Mouse (Mus musculus): Measurements from ENCODE around the gene Ap1s3. TPM values are rescaled to one million over a fixed set of nuclear protein-coding genes. Genes with fewer than 3 reads are reported as not detected.
A peak's percentile ranks its signal among the peaks of the same experiment; 100 is the strongest.

Ap1s3 gene
- polyA plus RNA-seq, 1 experiment from 2014 or later = 0.91 TPM

GRCm38 (mm10) chr1:79675716-79676115, 3.9 kb upstream of the Ap1s3 start:
- H3K9ac ChIP-seq (replicated peaks; ENCODE audit: low read length) = no peak overlapping the region
- H3K27me3 ChIP-seq (ENCODE audit: insufficient read depth, low read length) = peaks cover 15% of the 10 kb centered on the region; the same call in 1 of the 2 replicates
- WGBS = 47% methylated on average over 4 of the region's 4 CpGs
- no peak overlapping the region for H3K4me3 ChIP-seq (ENCODE audit: low read length)
- 0 out of 2 replicates have a peak overlapping the region, but pooled peaks have one; percentile 5 for H3K27ac ChIP-seq (ENCODE audit: low read length)
- H3K9me3 ChIP-seq (ENCODE audit: low read length) = no peaks in the 10 kb centered on the region
- no peak overlapping the region for H3K4me2 ChIP-seq (replicated peaks; ENCODE audit: low read depth, low read length)
- H3K36me3 ChIP-seq (ENCODE audit: insufficient read depth, low read length) = no peaks in the 10 kb centered on the region
- no peak for ATAC-seq (ENCODE audit: low FRiP score, low TSS enrichment)
- no peaks in the 10 kb centered on the region for H3K4me1 ChIP-seq (ENCODE audit: insufficient read depth, low read length)

GRCm38 (mm10) chr1:79671196-79671542, 603 bp downstream of the Ap1s3 start:
- H3K27me3 ChIP-seq (ENCODE audit: insufficient read depth, low read length) = peaks cover 17% of the 10 kb centered on the region; the same call in 1 of the 2 replicates
- H3K9ac ChIP-seq (replicated peaks; ENCODE audit: low read length) = peak overlapping the region; percentile 78
- H3K27ac ChIP-seq (ENCODE audit: low read length) = no peak overlapping the region; the same call in 1 of the 2 replicates
- peaks cover 4% of the 10 kb centered on the region; the same call in 1 of the 2 replicates for H3K4me1 ChIP-seq (ENCODE audit: insufficient read depth, low read length)
- ATAC-seq (ENCODE audit: low FRiP score, low TSS enrichment) = no peak
- peak overlapping the region; percentile 75 for H3K4me3 ChIP-seq (ENCODE audit: low read length)
- 1% methylated on average over 11 of the region's 11 CpGs for WGBS
- H3K36me3 ChIP-seq (ENCODE audit: insufficient read depth, low read length) = no peaks in the 10 kb centered on the region
- peak overlapping the region; percentile 84 for H3K4me2 ChIP-seq (replicated peaks; ENCODE audit: low read depth, low read length)
- H3K9me3 ChIP-seq (ENCODE audit: low read length) = no peaks in the 10 kb centered on the region

GRCm38 (mm10) chr1:79669419-79669974, 2.3 kb downstream of the Ap1s3 start:
- ATAC-seq (ENCODE audit: low FRiP score, low TSS enrichment) = no peak

GRCm38 (mm10) chr1:79664911-79665310, 6.9 kb downstream of the Ap1s3 start:
- Histone ChIP-seq H3K9me3 (ENCODE audit: low read length) (no peaks in the 10 kb centered on the region), H3K36me3 (ENCODE audit: insufficient read depth, low read length) (no peaks in the 10 kb centered on the region), H3K4me3 (ENCODE audit: low read length) (no peak overlapping the region), H3K4me2 (replicated peaks; ENCODE audit: low read depth, low read length) (no peak overlapping the region), H3K27ac (ENCODE audit: low read length) (no peak overlapping the region), H3K27me3 (ENCODE audit: insufficient read depth, low read length) (no peaks in the 10 kb centered on the region), H3K4me1 (ENCODE audit: insufficient read depth, low read length) (peaks cover 4% of the 10 kb centered on the region; the same call in 1 of the 2 replicates), H3K9ac (replicated peaks; ENCODE audit: low read length) (no peak overlapping the region)
- no peak for ATAC-seq (ENCODE audit: low FRiP score, low TSS enrichment)
- 82% methylated on average over 4 of the region's 4 CpGs for WGBS

More at GRCm38 (mm10) chr1:79669419-79669974, 2.3 kb downstream of the Ap1s3 start:
- Histone ChIP-seq H3K36me3 (ENCODE audit: insufficient read depth, low read length) (no peaks in the 10 kb centered on the region), H3K4me2 (replicated peaks; ENCODE audit: low read depth, low read length) (no peak overlapping the region), H3K4me1 (ENCODE audit: insufficient read depth, low read length) (peaks cover 4% of the 10 kb centered on the region; the same call in 1 of the 2 replicates), H3K9me3 (ENCODE audit: low read length) (no peaks in the 10 kb centered on the region), H3K27me3 (ENCODE audit: insufficient read depth, low read length) (peaks cover 17% of the 10 kb centered on the region; the same call in 1 of the 2 replicates), H3K9ac (replicated peaks; ENCODE audit: low read length) (no peak overlapping the region), H3K4me3 (ENCODE audit: low read length) (no peak overlapping the region), H3K27ac (ENCODE audit: low read length) (no peak overlapping the region)
- WGBS = 76% methylated on average over 9 of the region's 9 CpGs

- H3K36me3 ChIP-seq (ENCODE audit: insufficient read depth, low read length) = no peaks in the 10 kb centered on the region
- H3K9me3 ChIP-seq (ENCODE audit: low read length) = no peaks in the 10 kb centered on the region
- no peaks in the 10 kb centered on the region for H3K27me3 ChIP-seq (ENCODE audit: insufficient read depth, low read length)
- no peak overlapping the region for H3K9ac ChIP-seq (replicated peaks; ENCODE audit: low read length)
- no peak overlapping the region for H3K27ac ChIP-seq (ENCODE audit: low read length)
- H3K4me3 ChIP-seq (ENCODE audit: low read length) = no peak overlapping the region
- 75% methylated on average over 7 of the region's 7 CpGs for WGBS
- ATAC-seq (ENCODE audit: low FRiP score, low TSS enrichment) = peak; percentile 82
- H3K4me2 ChIP-seq (replicated peaks; ENCODE audit: low read depth, low read length) = no peak overlapping the region
- no peaks in the 10 kb centered on the region for H3K4me1 ChIP-seq (ENCODE audit: insufficient read depth, low read length)
Measured at GRCm38 (mm10) chr1:79659598-79659997, 12.2 kb downstream of the Ap1s3 start.

- no peak overlapping the region for H3K4me3 ChIP-seq (ENCODE audit: low read length)
- no peaks in the 10 kb centered on the region for H3K4me1 ChIP-seq (ENCODE audit: insufficient read depth, low read length)
- no peak overlapping the region for H3K27ac ChIP-seq (ENCODE audit: low read length)
- no peak overlapping the region for H3K9ac ChIP-seq (replicated peaks; ENCODE audit: low read length)
- no peaks in the 10 kb centered on the region for H3K27me3 ChIP-seq (ENCODE audit: insufficient read depth, low read length)
- H3K36me3 ChIP-seq (ENCODE audit: insufficient read depth, low read length) = no peaks in the 10 kb centered on the region
- ATAC-seq (ENCODE audit: low FRiP score, low TSS enrichment) = no peak
- H3K9me3 ChIP-seq (ENCODE audit: low read length) = no peaks in the 10 kb centered on the region
- no peak overlapping the region for H3K4me2 ChIP-seq (replicated peaks; ENCODE audit: low read depth, low read length)
- WGBS = 28% methylated on average over 1 of the region's 1 CpGs
Measured at GRCm38 (mm10) chr1:79657411-79657810, 14.4 kb downstream of the Ap1s3 start.

GRCm38 (mm10) chr1:79655819-79656555, 15.8 kb downstream of the Ap1s3 start:
- 59% methylated on average over 4 of the region's 4 CpGs for WGBS
- 0 out of 2 replicates have a peak, but pooled peaks have one; percentile 27 for ATAC-seq (ENCODE audit: low FRiP score, low TSS enrichment)
- Histone ChIP-seq H3K4me1 (ENCODE audit: insufficient read depth, low read length) (no peaks in the 10 kb centered on the region), H3K4me3 (ENCODE audit: low read length) (no peak overlapping the region), H3K36me3 (ENCODE audit: insufficient read depth, low read length) (no peaks in the 10 kb centered on the region), H3K27ac (ENCODE audit: low read length) (no peak overlapping the region), H3K9ac (replicated peaks; ENCODE audit: low read length) (no peak overlapping the region), H3K27me3 (ENCODE audit: insufficient read depth, low read length) (no peaks in the 10 kb centered on the region), H3K9me3 (ENCODE audit: low read length) (no peaks in the 10 kb centered on the region), H3K4me2 (replicated peaks; ENCODE audit: low read depth, low read length) (no peak overlapping the region)

GRCm38 (mm10) chr1:79654948-79655347, 16.8 kb downstream of the Ap1s3 start:
- Histone ChIP-seq H3K27ac (ENCODE audit: low read length) (no peak overlapping the region), H3K4me2 (replicated peaks; ENCODE audit: low read depth, low read length) (no peak overlapping the region), H3K36me3 (ENCODE audit: insufficient read depth, low read length) (no peaks in the 10 kb centered on the region), H3K9me3 (ENCODE audit: low read length) (no peaks in the 10 kb centered on the region), H3K4me3 (ENCODE audit: low read length) (no peak overlapping the region), H3K9ac (replicated peaks; ENCODE audit: low read length) (no peak overlapping the region), H3K4me1 (ENCODE audit: insufficient read depth, low read length) (no peaks in the 10 kb centered on the region), H3K27me3 (ENCODE audit: insufficient read depth, low read length) (no peaks in the 10 kb centered on the region)
- WGBS = 88% methylated on average over 2 of the region's 2 CpGs
- no peak for ATAC-seq (ENCODE audit: low FRiP score, low TSS enrichment)

GRCm38 (mm10) chr1:79643411-79644110, 28.2 kb downstream of the Ap1s3 start:
- H3K36me3 ChIP-seq (ENCODE audit: insufficient read depth, low read length) = no peaks in the 10 kb centered on the region
- ATAC-seq (ENCODE audit: low FRiP score, low TSS enrichment) = no peak
- no peak overlapping the region for H3K27ac ChIP-seq (ENCODE audit: low read length)
- H3K27me3 ChIP-seq (ENCODE audit: insufficient read depth, low read length) = no peaks in the 10 kb centered on the region
- H3K9ac ChIP-seq (replicated peaks; ENCODE audit: low read length) = no peak overlapping the region
- no peaks in the 10 kb centered on the region for H3K9me3 ChIP-seq (ENCODE audit: low read length)
- H3K4me3 ChIP-seq (ENCODE audit: low read length) = no peak overlapping the region
- no peak overlapping the region for H3K4me2 ChIP-seq (replicated peaks; ENCODE audit: low read depth, low read length)
- 87% methylated on average over 6 of the region's 6 CpGs for WGBS
- no peaks in the 10 kb centered on the region for H3K4me1 ChIP-seq (ENCODE audit: insufficient read depth, low read length)

Measured in kidney, embryonic 16.5 days (tissue).